Mouse (Mus musculus) 416B (cell line): ENCODE measurements around the gene Selenon.

Source experiments
- DNase-seq: peaks from one replicate; pipeline ENCODE4 v3.0.0; 2011; ENCODE audit warnings: low read depth

Selenon gene

GRCm38 (mm10) chr4:134542726-134543125 lies 9.2 kb downstream of the Selenon start:
- DNase-seq = no peak

GRCm38 (mm10) chr4:134538997-134539580 lies 12.9 kb downstream of the Selenon start:
- DNase-seq = no peak

GRCm38 (mm10) chr4:134535787-134536151 lies 16.2 kb downstream of the Selenon start:
- no peak for DNase-seq

GRCm38 (mm10) chr4:134534932-134535786 lies 16.8 kb downstream of the Selenon start, which contains the start of gene Mtfr1l:
TSS of gene Mtfr1l (minus strand) at chr4:134535387.
- peak; percentile 97 for DNase-seq

GRCm38 (mm10) chr4:134534124-134534886 lies 17.7 kb downstream of the Selenon start:
- DNase-seq = peak; percentile 80

GRCm38 (mm10) chr4:134533421-134533820 lies 18.5 kb downstream of the Selenon start:
- no peak for DNase-seq

- DNase-seq = no peak
Measured at GRCm38 (mm10) chr4:134532928-134533327, 19.0 kb downstream of the Selenon start.

GRCm38 (mm10) chr4:134526220-134526619 lies 25.7 kb downstream of the Selenon start:
- DNase-seq = no peak

- no peak for DNase-seq
Measured at GRCm38 (mm10) chr4:134525806-134526205, 26.2 kb downstream of the Selenon start.

GRCm38 (mm10) chr4:134523447-134523846 lies 28.5 kb downstream of the Selenon start:
- no peak for DNase-seq

GRCm38 (mm10) chr4:134519281-134519680 lies 32.7 kb downstream of the Selenon start:
- DNase-seq = no peak

- DNase-seq = no peak
Measured at GRCm38 (mm10) chr4:134518541-134518940, 33.4 kb downstream of the Selenon start.

- no peak for DNase-seq
Measured at GRCm38 (mm10) chr4:134517719-134518118, 34.2 kb downstream of the Selenon start.

- no peak for DNase-seq
Measured at GRCm38 (mm10) chr4:134516981-134517380, 35.0 kb downstream of the Selenon start.

GRCm38 (mm10) chr4:134515614-134516013 lies 36.4 kb downstream of the Selenon start:
- peak; percentile 57 for DNase-seq

- no peak for DNase-seq
Measured at GRCm38 (mm10) chr4:134514309-134514930, 37.5 kb downstream of the Selenon start.

GRCm38 (mm10) chr4:134512798-134513197 lies 39.2 kb downstream of the Selenon start:
- peak; percentile 87 for DNase-seq

- peak; percentile 53 for DNase-seq
Measured at GRCm38 (mm10) chr4:134511730-134512129, 40.2 kb downstream of the Selenon start.

GRCm38 (mm10) chr4:134510845-134511411 lies 41.0 kb downstream of the Selenon start, which contains the start of gene Aunip:
TSS of gene Aunip (plus strand) at chr4:134510999.
- peak; percentile 96 for DNase-seq

GRCm38 (mm10) chr4:134510396-134510795 lies 41.6 kb downstream of the Selenon start:
- no peak for DNase-seq

- DNase-seq = no peak
Measured at GRCm38 (mm10) chr4:134506713-134507112, 45.3 kb downstream of the Selenon start.
